In the genomic region with DNA sequence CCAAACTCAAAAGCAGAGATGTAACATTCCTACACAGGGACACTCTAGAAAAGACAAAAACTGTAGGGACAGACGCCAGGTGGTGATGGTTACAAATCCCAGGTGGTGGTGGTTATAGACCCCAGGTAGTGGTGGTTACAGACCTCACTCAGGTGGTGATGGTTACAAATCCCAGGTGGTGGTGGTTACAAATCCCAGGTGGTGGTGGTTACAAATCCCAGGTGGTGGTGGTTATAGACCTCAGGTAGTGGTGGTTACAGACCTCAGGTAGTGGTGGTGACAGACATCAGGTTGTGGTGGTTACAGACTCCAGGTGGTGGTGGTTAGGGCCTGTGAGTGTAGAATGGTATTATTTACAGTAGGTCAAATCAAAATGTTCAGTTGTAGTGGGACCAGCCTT, we compare ENCODE assay signal across 9 mouse cellular contexts. TPM values are rescaled to one million over a fixed set of nuclear protein-coding genes. Genes with fewer than 3 reads are reported as not detected.
A peak's percentile ranks its signal among the peaks of the same experiment; 100 is the strongest.
DNase-seq lines count a peak whose midpoint lies in the region; ATAC-seq and TF ChIP-seq lines count a peak whose summit lies in the region.
"Had no signal": no experiment of that assay in that cellular context is flagged by ENCODE, and none has a peak within 500 bp of the region (broad histone marks: within the 10 kb centered on the region; RNA-seq: fewer than 3 reads in every experiment).

No protein-coding gene starts in this region.

- peak; percentile 73 for ATAC-seq in forebrain, postnatal 0 days
- ATAC-seq in liver, embryonic 15.5 days (ENCODE audit: insufficient read depth): peak; percentile 87
- peak; percentile 97 for ATAC-seq in stomach, embryonic 16.5 days (ENCODE audit: insufficient read depth, low FRiP score)

- H3K27ac ChIP-seq in forebrain, postnatal 0 days (ENCODE audit: low read depth, low read length): no peak overlapping the region
- no peak overlapping the region for H3K27ac ChIP-seq in liver, embryonic 15.5 days (replicated peaks)
- H3K27ac ChIP-seq in stomach, embryonic 16.5 days (ENCODE audit: low read length): no peak overlapping the region

- no peak for TF ChIP-seq CTCF in forebrain, postnatal 0 days (IDR thresholded peaks at IDR 0.05; ENCODE audit: low read depth)

- DNase-seq in 416B (ENCODE audit: low read depth): peak; percentile 56
- peak; percentile 9 to 11 for DNase-seq in CD8-positive naive resting alpha-beta T cell, adult 2 months (ENCODE audit: low read depth in 2 of 2, low spot score in 2 of 2)
- no peak for DNase-seq in forebrain, postnatal 0 days
- DNase-seq in right cerebral cortex, postnatal 36 days (ENCODE audit: low spot score in 2 of 2): no peak
- DNase-seq in adrenal gland, postnatal 25 days: no peak
- DNase-seq in kidney, postnatal 36 days: no peak

- peaks cover 6% of the 10 kb centered on the region for H3K4me1 ChIP-seq in forebrain, postnatal 0 days (ENCODE audit: insufficient read depth)
- peaks cover 7% of the 10 kb centered on the region for H3K4me1 ChIP-seq in liver, embryonic 15.5 days (replicated peaks)
- H3K4me1 ChIP-seq in stomach, embryonic 16.5 days (ENCODE audit: control insufficient read depth, insufficient read depth, low read length): no peaks in the 10 kb centered on the region

- peaks cover 8% of the 10 kb centered on the region for H3K36me3 ChIP-seq in forebrain, postnatal 0 days (ENCODE audit: insufficient read depth)
- no peaks in the 10 kb centered on the region for H3K36me3 ChIP-seq in liver, embryonic 15.5 days (replicated peaks)
- H3K36me3 ChIP-seq in stomach, embryonic 16.5 days (ENCODE audit: control insufficient read depth, insufficient read depth, low read length): no peaks in the 10 kb centered on the region

- H3K4me2 ChIP-seq in forebrain, postnatal 0 days (ENCODE audit: low read depth): no peak overlapping the region
- H3K4me2 ChIP-seq in liver, embryonic 15.5 days: no peak overlapping the region
- H3K4me2 ChIP-seq in stomach, embryonic 16.5 days (ENCODE audit: low read depth, low read length): no peak overlapping the region

- no peak overlapping the region for H3K4me3 ChIP-seq in forebrain, postnatal 0 days (ENCODE audit: low read depth, low read length)
- H3K4me3 ChIP-seq in liver, embryonic 15.5 days (replicated peaks): no peak overlapping the region
- H3K4me3 ChIP-seq in stomach, embryonic 16.5 days (replicated peaks; ENCODE audit: low read length): no peak overlapping the region
- H3K4me3 ChIP-seq: erythroblast, embryonic 14.5 days had no signal

- H3K27me3 ChIP-seq in forebrain, postnatal 0 days (ENCODE audit: insufficient read depth, low read length): no peaks in the 10 kb centered on the region
- H3K27me3 ChIP-seq in liver, embryonic 15.5 days: no peaks in the 10 kb centered on the region
- H3K27me3 ChIP-seq in stomach, embryonic 16.5 days (ENCODE audit: control insufficient read depth, insufficient read depth, low read length): no peaks in the 10 kb centered on the region

- WGBS in forebrain, postnatal 0 days: 88% methylated on average over 1 of the region's 1 CpGs
- 43% methylated on average over 1 of the region's 1 CpGs for WGBS in liver, embryonic 15.5 days (ENCODE audit: insufficient replicate concordance)
- WGBS in stomach, embryonic 16.5 days: 76% methylated on average over 1 of the region's 1 CpGs

- H3K9ac ChIP-seq in forebrain, postnatal 0 days: no peak overlapping the region
- H3K9ac ChIP-seq in liver, embryonic 15.5 days: no peak overlapping the region
- no peak overlapping the region for H3K9ac ChIP-seq in stomach, embryonic 16.5 days (ENCODE audit: low read length)

- H3K9me3 ChIP-seq in forebrain, postnatal 0 days (ENCODE audit: low read length): no peaks in the 10 kb centered on the region
- H3K9me3 ChIP-seq in liver, embryonic 15.5 days (replicated peaks): no peaks in the 10 kb centered on the region
- H3K9me3 ChIP-seq in stomach, embryonic 16.5 days (replicated peaks; ENCODE audit: control insufficient read depth, low read length): no peaks in the 10 kb centered on the region

RNA-seq across cellular contexts. Expression of a gene that starts 5.5 kb away (rescaled TPM):
- total RNA-seq in forebrain, postnatal 0 days (2014; rRNA removed): 32.7 and 33.6 TPM in 2 replicates
- 31.0 and 45.5 TPM in 2 replicates for polyA plus RNA-seq in forebrain, postnatal 0 days (2015; fragmentation: Nextera tagmentation; extraction: Ambion mirVana)
- polyA plus RNA-seq in liver, embryonic 15.5 days (2015; fragmentation: Nextera tagmentation; extraction: Ambion mirVana): 11.8 and 12.0 TPM in 2 replicates
- 35.1 and 41.6 TPM in 2 replicates for polyA plus RNA-seq in stomach, embryonic 16.5 days (2015; fragmentation: Nextera tagmentation; extraction: Ambion mirVana)
- 67.2 and 81.2 TPM in 2 replicates for total RNA-seq in adrenal gland, postnatal 25 days (2021)

Comparison
In these comparisons a context has a peak if more than half of its experiments do, and no peak if none do; other contexts are left out.
1. DNase-seq: peak in 416B (single experiment) and CD8-positive naive resting alpha-beta T cell, adult 2 months (2 of 2); none in forebrain, postnatal 0 days (single experiment), right cerebral cortex, postnatal 36 days (0 of 2), adrenal gland, postnatal 25 days (single experiment) and kidney, postnatal 36 days (0 of 2).
2. Peak in every context shown above with its lines, with median percentiles within 50 percentile points of each other: ATAC-seq.